Mouse (Mus musculus) megakaryocyte progenitor cell, adult 5-6 weeks (primary cell): ENCODE results near the gene Tnfsf4. TPM values are rescaled to one million over a fixed set of nuclear protein-coding genes. Genes with fewer than 3 reads are reported as not detected.
A peak's percentile ranks its signal among the peaks of the same experiment; 100 is the strongest.

Source experiments
- ATAC-seq: replicated peaks from 2 replicates; pipeline ENCODE4 v1.8.0; 2016; ENCODE audit warnings: mild to moderate bottlenecking, moderate TSS enrichment, inconsistent platforms; ENCODE audit not compliant: poor library complexity
- total RNA-seq, 2 experiments: library from RNA; stranded (forward) in 1 of 2; stranded (reverse) in 1 of 2; fragments of 157-497, 149-512 nt in 1 of 2; fragments of 200-1000 nt in 1 of 2; gene quantifications; 2 replicates each; pipeline versions ENCODE4 v1.2.3 to v1.2.4; 2015 to 2017

Tnfsf4 gene
- 0.15 and 0.59 TPM in 2 replicates for total RNA-seq (2015)
- total RNA-seq (2017), result 0.30 TPM in 1 of 2 replicates, not detected in the other

GRCm38 (mm10) chr1:161394931-161395459 is at the start of gene Tnfsf4:
Tnfsf4 (plus strand) TSS chr1:161395409.
- ATAC-seq, result no peak

DNA sequence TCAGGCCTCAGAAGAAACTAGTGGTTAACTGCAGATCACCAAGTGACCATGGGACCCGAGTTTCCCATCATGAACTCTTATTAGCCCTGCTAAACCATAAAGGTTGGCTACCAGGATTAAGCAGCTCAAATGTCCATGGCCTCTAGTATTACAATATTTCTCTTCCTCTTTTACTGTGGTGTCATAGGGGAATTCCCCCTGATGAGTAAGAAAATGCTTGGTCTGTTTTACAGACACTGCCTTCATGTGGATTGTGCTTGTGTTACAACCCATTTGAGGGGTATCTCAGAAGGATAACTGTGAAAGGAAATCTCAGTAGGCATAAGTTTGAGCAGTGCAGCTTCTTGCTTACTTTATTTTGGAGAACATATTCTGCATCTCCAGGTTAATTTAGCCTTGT is 44.2 kb upstream of the Tnfsf4 start:
- peak; percentile 83 for ATAC-seq

DNA sequence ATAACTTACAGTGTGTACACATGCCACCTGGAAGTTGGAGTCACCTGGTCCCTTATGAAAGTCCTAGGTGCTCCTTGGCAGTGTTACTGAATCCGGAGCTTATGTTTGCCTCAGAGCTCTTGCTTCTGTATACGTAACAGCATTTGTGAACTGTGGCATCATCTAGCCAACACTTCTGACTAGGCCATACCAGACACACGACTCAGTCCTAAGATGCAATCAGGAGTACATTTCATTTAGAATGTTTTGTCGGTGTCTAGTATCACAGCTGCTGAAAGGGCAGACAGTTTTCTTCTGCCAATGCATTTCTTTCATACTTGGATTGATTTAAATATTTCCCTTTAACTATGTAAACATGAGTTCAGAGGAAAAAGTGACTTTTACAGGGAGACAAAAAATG is 30.2 kb upstream of the Tnfsf4 start:
- ATAC-seq, result no peak

- ATAC-seq, result no peak
Observed at GRCm38 (mm10) chr1:161371919-161372318, 23.3 kb upstream of the Tnfsf4 start.

GRCm38 (mm10) chr1:161375866-161376265 is 19.3 kb upstream of the Tnfsf4 start:
- ATAC-seq, result no peak

DNA sequence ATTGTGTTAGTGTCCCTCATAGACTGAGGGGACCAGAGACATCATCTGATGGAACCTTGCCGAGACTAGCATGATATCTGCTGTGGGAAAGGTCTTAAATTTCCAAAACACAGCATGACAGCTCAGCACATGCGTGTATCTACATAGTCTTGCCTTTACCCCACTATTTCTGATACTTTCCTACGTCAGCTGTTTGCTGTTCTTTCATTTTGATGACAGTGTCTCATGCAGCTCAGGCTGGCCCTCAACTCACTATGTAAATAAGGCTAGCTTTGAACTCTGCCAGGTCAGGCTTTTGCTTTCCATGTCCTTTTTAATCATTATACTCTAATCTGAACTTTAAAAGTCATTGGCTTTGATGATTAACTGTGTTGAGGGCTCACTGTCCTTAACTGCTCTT is 16.6 kb upstream of the Tnfsf4 start:
- no peak for ATAC-seq

- no peak for ATAC-seq
Observed at GRCm38 (mm10) chr1:161379685-161380424, 15.4 kb upstream of the Tnfsf4 start.

DNA sequence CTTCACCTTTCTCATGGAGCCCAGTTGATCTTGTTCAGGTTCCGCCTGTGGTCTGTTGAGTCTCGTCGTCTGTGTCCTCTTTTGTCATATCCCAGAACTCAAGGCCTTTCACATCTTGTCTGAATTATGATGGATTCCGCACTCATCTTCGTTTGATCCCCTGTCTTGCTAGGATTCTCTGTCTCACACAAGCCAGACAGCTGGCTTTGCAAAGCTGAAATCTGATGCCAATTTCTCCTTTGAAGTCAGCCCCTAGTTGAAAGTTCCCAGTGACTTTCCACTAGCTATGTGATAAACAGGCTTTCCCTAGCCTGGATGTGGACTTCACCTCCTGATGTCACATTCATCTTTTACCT is 14.8 kb upstream of the Tnfsf4 start:
- ATAC-seq, result no peak

GRCm38 (mm10) chr1:161390066-161390465 is 5.1 kb upstream of the Tnfsf4 start:
- 0 out of 2 replicates have a peak, but pooled peaks have one; percentile 32 for ATAC-seq

DNA sequence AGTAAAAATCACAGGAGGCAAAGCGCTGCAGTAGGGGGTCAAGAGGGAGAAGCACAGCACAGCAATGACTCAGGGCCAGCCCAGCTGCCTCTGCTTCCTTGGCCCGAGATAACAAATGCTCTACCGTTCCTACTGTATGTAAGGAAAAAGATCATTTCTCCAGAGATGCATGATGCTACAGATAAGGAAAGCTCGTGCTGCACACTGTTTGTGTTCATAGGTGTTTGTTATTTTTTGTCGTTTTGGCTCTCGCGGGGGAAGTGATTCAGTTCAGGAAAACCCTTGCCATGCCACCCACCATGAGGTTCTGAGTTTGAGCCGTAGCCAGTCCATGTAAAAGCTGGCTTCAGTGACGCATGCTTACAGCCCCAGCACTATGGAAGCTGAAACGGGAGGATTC is 2.3 kb upstream of the Tnfsf4 start:
- ATAC-seq, result no peak

GRCm38 (mm10) chr1:161395610-161396009 is 401 bp downstream of the Tnfsf4 start:
- peak; percentile 20 for ATAC-seq

- peak; percentile 60 for ATAC-seq
Observed at GRCm38 (mm10) chr1:161396351-161396750, 1.1 kb downstream of the Tnfsf4 start.

GRCm38 (mm10) chr1:161400126-161400525 is 4.9 kb downstream of the Tnfsf4 start:
- ATAC-seq, result peak; percentile 40; the same call in 1 of the 2 replicates

DNA sequence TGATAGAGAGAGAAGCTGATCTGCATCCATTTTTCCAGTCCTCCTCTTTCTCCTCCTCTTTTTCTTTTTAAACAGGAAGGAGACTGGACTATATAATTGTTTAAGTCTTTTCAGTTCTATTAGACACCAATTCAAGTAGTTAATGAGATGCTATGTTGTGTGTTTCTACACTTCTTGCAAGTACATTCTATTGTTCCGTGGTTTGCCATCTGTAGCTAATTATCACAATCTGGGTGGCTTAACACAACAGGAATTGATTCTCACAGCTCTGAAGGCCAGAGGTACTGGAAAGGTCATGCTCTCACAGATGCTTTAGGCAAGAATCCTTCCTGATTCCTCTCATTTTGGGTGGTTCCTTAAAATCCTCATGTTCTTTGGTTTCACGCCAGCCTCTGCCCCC is 7.9 kb downstream of the Tnfsf4 start:
- ATAC-seq, result no peak

DNA sequence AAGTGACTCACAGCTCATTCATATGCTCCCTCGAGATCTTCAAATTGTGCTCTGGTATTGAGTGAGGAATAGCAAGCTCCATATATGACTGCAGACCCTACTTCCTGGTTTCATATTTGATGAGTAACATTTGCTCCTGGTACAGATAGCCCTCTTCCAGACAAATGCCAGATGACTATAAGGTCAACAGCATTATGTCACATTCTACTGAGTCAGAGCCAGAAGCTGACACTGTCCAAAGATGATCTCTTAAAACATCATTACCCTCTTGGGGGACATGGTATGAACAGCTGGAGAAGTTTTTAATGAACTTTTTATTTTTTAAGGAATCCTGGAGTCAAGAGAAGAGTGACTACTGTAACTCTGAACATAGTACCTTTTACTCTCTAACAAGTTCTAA is 11.3 kb downstream of the Tnfsf4 start:
- ATAC-seq, result no peak

- no peak for ATAC-seq
Observed at GRCm38 (mm10) chr1:161419926-161420325, 24.7 kb downstream of the Tnfsf4 start.

DNA sequence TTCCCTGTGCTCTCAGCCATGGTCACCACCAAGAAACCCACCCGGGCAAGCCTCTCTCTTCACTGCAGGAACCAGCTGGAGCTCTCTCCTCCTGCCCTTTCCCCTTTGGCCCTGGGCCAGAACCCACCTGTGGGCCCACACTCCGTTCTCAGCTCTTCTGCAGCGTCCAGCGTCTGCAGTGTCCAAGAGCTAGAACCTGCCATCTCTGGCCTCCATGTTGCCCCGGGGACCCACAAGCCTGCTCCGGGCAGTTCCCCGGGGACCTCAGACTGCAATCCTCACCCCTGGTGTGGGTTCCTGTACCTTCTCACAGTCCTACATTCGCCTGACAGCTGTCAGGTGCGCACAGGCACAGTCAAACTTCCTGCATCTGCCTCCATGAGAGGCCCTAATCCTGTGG is 25.4 kb downstream of the Tnfsf4 start:
- no peak for ATAC-seq

DNA sequence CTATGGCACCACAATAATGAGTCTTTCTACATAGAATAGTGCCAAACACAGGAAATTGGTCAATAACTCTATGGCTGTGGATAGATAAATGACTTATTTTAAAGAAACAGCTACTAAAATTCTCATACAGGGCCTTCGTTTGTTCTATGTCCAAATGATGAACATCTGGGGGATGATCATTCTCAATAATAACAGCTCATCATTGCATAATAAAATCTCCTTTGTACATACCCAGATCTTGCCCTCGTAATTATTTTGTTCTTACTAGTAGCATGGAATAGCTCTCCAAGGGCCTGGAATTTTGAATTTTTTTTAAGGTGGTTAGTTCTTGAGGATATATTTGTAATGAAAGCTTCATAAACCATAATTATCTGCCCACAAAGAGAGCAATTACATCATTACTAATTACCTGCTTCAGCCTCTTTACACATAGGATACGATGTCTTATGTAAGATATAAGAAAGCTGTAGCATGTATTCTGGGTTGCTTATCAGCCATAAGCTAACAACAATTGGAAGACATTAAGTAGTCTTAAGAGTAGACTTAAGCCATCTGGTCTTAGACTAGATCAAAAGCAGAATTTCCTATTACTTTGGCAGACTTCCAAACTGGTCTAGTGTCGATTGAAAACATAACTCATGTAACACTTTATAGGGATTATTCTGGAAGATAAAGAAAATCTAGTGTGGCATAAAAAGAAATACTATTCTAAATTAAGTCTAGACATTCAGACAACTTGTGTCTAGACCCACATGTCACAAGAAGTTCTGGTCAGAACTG is 31.3 kb downstream of the Tnfsf4 start:
- no peak for ATAC-seq

DNA sequence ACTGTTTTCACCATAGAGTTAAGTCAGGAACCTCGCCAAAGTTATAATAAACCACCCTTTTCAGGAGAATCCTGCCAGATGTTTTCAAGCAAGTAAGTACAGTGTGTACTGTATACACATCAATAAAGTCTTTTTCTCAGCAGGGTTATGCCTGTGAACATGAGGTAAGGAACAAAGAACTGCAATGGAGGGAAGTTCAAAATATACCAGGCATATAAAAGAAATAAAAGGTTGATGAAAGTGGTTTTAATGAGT is 31.8 kb downstream of the Tnfsf4 start:
- ATAC-seq, result no peak

GRCm38 (mm10) chr1:161435781-161436180 is 40.6 kb downstream of the Tnfsf4 start:
- ATAC-seq, result no peak

DNA sequence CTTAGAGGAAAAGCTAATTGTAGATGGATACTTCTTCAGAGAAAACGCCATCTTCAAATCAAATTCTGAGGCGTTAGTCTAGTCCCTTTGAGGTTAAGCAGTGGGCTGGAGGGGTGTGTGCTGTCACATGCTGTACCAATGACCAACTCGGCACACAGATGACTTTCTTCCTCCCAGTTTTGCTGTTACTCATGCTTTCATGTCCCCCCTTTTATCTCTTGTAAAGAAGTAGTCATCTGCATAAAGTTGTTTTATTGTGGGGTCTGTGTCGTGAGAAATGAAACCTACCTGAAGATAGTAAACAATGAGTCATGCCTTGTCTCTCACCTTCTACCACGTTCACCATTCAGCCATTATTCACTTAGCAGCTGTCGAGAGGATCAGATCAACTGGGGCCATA is 41.3 kb downstream of the Tnfsf4 start:
- no peak for ATAC-seq

GRCm38 (mm10) chr1:161444858-161445257 is 49.6 kb downstream of the Tnfsf4 start:
- no peak for ATAC-seq
